Mouse (Mus musculus): ENCODE results near the gene Cbs.

DNA sequence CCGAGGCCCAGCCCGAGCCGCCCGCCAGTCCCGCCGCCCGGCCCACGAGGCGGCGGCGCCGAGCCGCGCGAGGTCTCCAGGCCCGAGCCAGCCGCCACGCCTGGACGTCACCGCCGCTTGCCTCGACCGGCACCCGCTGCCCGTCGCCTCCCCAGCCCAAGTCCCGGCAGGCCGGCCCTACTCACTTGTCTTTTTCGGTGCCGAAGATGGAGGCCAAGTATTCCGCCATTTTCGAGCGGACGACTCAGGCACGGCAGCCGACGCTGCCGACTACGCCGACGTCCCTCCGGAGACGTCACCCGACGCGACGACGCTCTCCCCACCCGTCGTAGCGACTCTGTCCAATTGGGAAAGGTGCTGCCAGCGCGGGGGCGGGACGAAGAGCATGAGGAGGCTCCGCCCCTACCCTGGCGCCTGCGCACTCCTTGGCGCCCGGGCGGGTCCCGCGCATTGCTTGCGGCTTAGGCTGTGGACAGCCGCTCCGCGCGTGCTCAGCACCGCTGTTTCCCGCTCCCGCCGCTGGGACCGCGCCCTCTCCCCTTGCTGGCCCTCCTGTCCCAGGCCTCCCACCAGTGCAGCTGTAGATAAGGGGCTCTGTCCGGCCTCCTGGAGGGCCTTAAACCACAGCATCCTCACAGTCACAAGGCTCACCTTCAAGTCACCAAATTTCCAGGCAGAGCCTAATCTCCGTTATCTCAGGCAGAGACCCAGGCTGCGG, 21.6 kb upstream of the Cbs start, which contains the start of gene U2af1:
- TF ChIP-seq GATA1 (IDR thresholded peaks at IDR 0.05; ENCODE audit: borderline replicate concordance, low read length): no peak
- TF ChIP-seq FLI1 (IDR thresholded peaks at IDR 0.05; ENCODE audit: low read length): no peak
